ENCODE assay signal across 15 mouse cellular contexts in genomic region chr3:37353951-37354481, GRCm38 (mm10). TPM values are rescaled to one million over a fixed set of nuclear protein-coding genes. Genes with fewer than 3 reads are reported as not detected.
DNase-seq lines count a peak whose midpoint lies in the region; ATAC-seq and TF ChIP-seq lines count a peak whose summit lies in the region.
"Had no signal": no experiment of that assay in that cellular context is flagged by ENCODE, and none has a peak within 500 bp of the region (broad histone marks: within the 10 kb centered on the region; RNA-seq: fewer than 3 reads in every experiment).

No protein-coding gene starts in this region.

- TF ChIP-seq POLR2A in lung, adult 2 months (IDR thresholded peaks at IDR 0.05; ENCODE audit: borderline replicate concordance, extremely low read depth, low read depth, low read length): no peak

- no peak for TF ChIP-seq CTCF in lung, adult 2 months (IDR thresholded peaks at IDR 0.05; ENCODE audit: insufficient read depth, low read length)

- DNase-seq in gastrocnemius, adult 18-20 months (ENCODE audit: low spot score): peak; percentile 69
- DNase-seq in gastrocnemius, postnatal 4 days (ENCODE audit: low spot score in 2 of 2): no peak
- DNase-seq in lung, adult 18-20 months: peak; percentile 15 to 39
- DNase-seq in lung, adult 2 months: no peak
- DNase-seq in natural killer cell, adult 2 months (ENCODE audit: low spot score in 2 of 2): no peak
- DNase-seq: cerebellum, adult 9-10 months; kidney, adult 8-10 months; layer of hippocampus, postnatal 36 days had no signal

- no peaks in the 10 kb centered on the region for H3K36me3 ChIP-seq in heart, embryonic 16.5 days (ENCODE audit: control insufficient read depth, insufficient read depth)
- no peaks in the 10 kb centered on the region for H3K36me3 ChIP-seq in stomach, embryonic 16.5 days (ENCODE audit: control insufficient read depth, insufficient read depth, low read length)
- H3K36me3 ChIP-seq in forebrain, embryonic 16.5 days (ENCODE audit: control insufficient read depth, insufficient read depth): no peaks in the 10 kb centered on the region
- H3K36me3 ChIP-seq: hindbrain, embryonic 13.5 days had no signal

- H3K4me3 ChIP-seq in lung, adult 2 months (replicated peaks; ENCODE audit: extremely low read depth, low read depth, low read length): no peak overlapping the region
- no peak overlapping the region for H3K4me3 ChIP-seq in heart, embryonic 16.5 days (ENCODE audit: low read length)
- H3K4me3 ChIP-seq in stomach, embryonic 16.5 days (replicated peaks; ENCODE audit: low read length): no peak overlapping the region
- H3K4me3 ChIP-seq in forebrain, embryonic 16.5 days (replicated peaks; ENCODE audit: low read length): no peak overlapping the region
- H3K4me3 ChIP-seq: hindbrain, embryonic 13.5 days; megakaryocyte, embryonic 14.5 days had no signal

- ATAC-seq in heart, embryonic 16.5 days (replicated peaks; ENCODE audit: extremely low read depth, insufficient read depth, low FRiP score): 0 out of 2 replicates have a peak, but pooled peaks have one; percentile 32
- ATAC-seq in stomach, embryonic 16.5 days (ENCODE audit: insufficient read depth, low FRiP score): 0 out of 2 replicates have a peak, but pooled peaks have one; percentile 17
- ATAC-seq in forebrain, embryonic 16.5 days: no peak
- ATAC-seq: activated CD4-positive, CD25-positive, alpha-beta regulatory T cell, adult 4 months had no signal

- H3K4me1 ChIP-seq in lung, adult 2 months (ENCODE audit: control insufficient read depth, insufficient read depth, low read length): no peaks in the 10 kb centered on the region
- no peaks in the 10 kb centered on the region; the same call in none of the 2 replicates for H3K4me1 ChIP-seq in heart, embryonic 16.5 days (ENCODE audit: control insufficient read depth, insufficient read depth, low read length)
- no peaks in the 10 kb centered on the region for H3K4me1 ChIP-seq in stomach, embryonic 16.5 days (ENCODE audit: control insufficient read depth, insufficient read depth, low read length)
- H3K4me1 ChIP-seq in forebrain, embryonic 16.5 days (replicated peaks; ENCODE audit: control insufficient read depth, insufficient read depth, low read length): peaks cover 2% of the 10 kb centered on the region

- no peaks in the 10 kb centered on the region for H3K9me3 ChIP-seq in heart, embryonic 16.5 days (replicated peaks; ENCODE audit: control insufficient read depth, low read length)
- H3K9me3 ChIP-seq in stomach, embryonic 16.5 days (replicated peaks; ENCODE audit: control insufficient read depth, low read length): no peaks in the 10 kb centered on the region
- H3K9me3 ChIP-seq in forebrain, embryonic 16.5 days (ENCODE audit: control insufficient read depth, low read length): no peaks in the 10 kb centered on the region
- H3K9me3 ChIP-seq: hindbrain, embryonic 13.5 days had no signal

- H3K27ac ChIP-seq in heart, embryonic 16.5 days (ENCODE audit: low read length): no peak overlapping the region
- H3K27ac ChIP-seq in stomach, embryonic 16.5 days (ENCODE audit: low read length): no peak overlapping the region
- H3K27ac ChIP-seq in forebrain, embryonic 16.5 days (ENCODE audit: low read length): no peak overlapping the region
- H3K27ac ChIP-seq: hindbrain, embryonic 13.5 days had no signal

- peaks cover 7% of the 10 kb centered on the region; the same call in 1 of the 2 replicates for H3K27me3 ChIP-seq in heart, embryonic 16.5 days (ENCODE audit: control insufficient read depth, insufficient read depth, low read length)
- peaks cover 6% of the 10 kb centered on the region for H3K27me3 ChIP-seq in stomach, embryonic 16.5 days (ENCODE audit: control insufficient read depth, insufficient read depth, low read length)
- peaks cover 6% of the 10 kb centered on the region; the same call in 1 of the 2 replicates for H3K27me3 ChIP-seq in forebrain, embryonic 16.5 days (replicated peaks; ENCODE audit: control insufficient read depth, insufficient read depth, low read length)

- H3K4me2 ChIP-seq in heart, embryonic 16.5 days (ENCODE audit: low read depth, low read length): no peak overlapping the region
- H3K4me2 ChIP-seq in stomach, embryonic 16.5 days (ENCODE audit: low read depth, low read length): no peak overlapping the region
- no peak overlapping the region for H3K4me2 ChIP-seq in forebrain, embryonic 16.5 days (ENCODE audit: low read length)
- H3K4me2 ChIP-seq: hindbrain, embryonic 13.5 days; liver, embryonic 11.5 days had no signal

- WGBS in lung, adult 2 months: 72% methylated on average over 10 of the region's 10 CpGs
- 54% methylated on average over 10 of the region's 10 CpGs for WGBS in heart, embryonic 16.5 days
- 69% methylated on average over 10 of the region's 10 CpGs for WGBS in stomach, embryonic 16.5 days
- WGBS in forebrain, embryonic 16.5 days: 84% methylated on average over 10 of the region's 10 CpGs

- no peak overlapping the region for H3K9ac ChIP-seq in heart, embryonic 16.5 days (ENCODE audit: low read length)
- no peak overlapping the region for H3K9ac ChIP-seq in stomach, embryonic 16.5 days (ENCODE audit: low read length)
- no peak overlapping the region for H3K9ac ChIP-seq in forebrain, embryonic 16.5 days (replicated peaks; ENCODE audit: low read depth, low read length)
- H3K9ac ChIP-seq: hindbrain, embryonic 13.5 days had no signal

RNA-seq across cellular contexts. Expression of gene Fgf2, which starts 5.9 kb away (rescaled TPM):
- 10 to 100 TPM in 1 of 2 experiments, 1 to 10 TPM in 1; 5.7 to 10.1 TPM for total RNA-seq in gastrocnemius, adult 18-20 months (2021)
- 10 to 100 TPM; 14.2 to 14.5 TPM for total RNA-seq in gastrocnemius, postnatal 4 days (2021)
- 5.1 and 5.4 TPM in 2 replicates for polyA plus RNA-seq in lung, adult 2 months (2012; rRNA removed)
- polyA plus RNA-seq in heart, embryonic 16.5 days (2015; fragmentation: Nextera tagmentation; extraction: Ambion mirVana): 1.1 and 1.2 TPM in 2 replicates
- 2.0 and 2.3 TPM in 2 replicates for polyA plus RNA-seq in stomach, embryonic 16.5 days (2015; fragmentation: Nextera tagmentation; extraction: Ambion mirVana)
- 0.39 and 0.41 TPM in 2 replicates for polyA plus RNA-seq in forebrain, embryonic 16.5 days (2015; fragmentation: Nextera tagmentation; extraction: Ambion mirVana)

RNA-seq across cellular contexts. Expression of gene Cetn4, which starts 41.5 kb away (rescaled TPM):
- total RNA-seq in gastrocnemius, adult 18-20 months (2021): under 1 TPM in 1 of 2 experiments, not detected in 1; 0.23 TPM
- total RNA-seq in gastrocnemius, postnatal 4 days (2021): 1 to 10 TPM; 1.7 to 1.8 TPM
- 0.67 and 2.1 TPM in 2 replicates for polyA plus RNA-seq in lung, adult 2 months (2012; rRNA removed)
- polyA plus RNA-seq in heart, embryonic 16.5 days (2015; fragmentation: Nextera tagmentation; extraction: Ambion mirVana): 0.94 and 1.6 TPM in 2 replicates
- 2.5 and 3.0 TPM in 2 replicates for polyA plus RNA-seq in stomach, embryonic 16.5 days (2015; fragmentation: Nextera tagmentation; extraction: Ambion mirVana)
- 1.8 and 2.8 TPM in 2 replicates for polyA plus RNA-seq in forebrain, embryonic 16.5 days (2015; fragmentation: Nextera tagmentation; extraction: Ambion mirVana)

RNA-seq across cellular contexts. Expression of gene Bbs12, which starts 41.7 kb away (rescaled TPM):
- total RNA-seq in gastrocnemius, adult 18-20 months (2021): under 1 TPM; 0.50 to 0.57 TPM
- total RNA-seq in gastrocnemius, postnatal 4 days (2021): 1 to 10 TPM; 3.8 to 4.0 TPM
- polyA plus RNA-seq in lung, adult 2 months (2012; rRNA removed): 0.70 and 1.3 TPM in 2 replicates
- 4.7 and 5.3 TPM in 2 replicates for polyA plus RNA-seq in heart, embryonic 16.5 days (2015; fragmentation: Nextera tagmentation; extraction: Ambion mirVana)
- polyA plus RNA-seq in stomach, embryonic 16.5 days (2015; fragmentation: Nextera tagmentation; extraction: Ambion mirVana): 5.6 and 6.5 TPM in 2 replicates
- 5.8 and 6.1 TPM in 2 replicates for polyA plus RNA-seq in forebrain, embryonic 16.5 days (2015; fragmentation: Nextera tagmentation; extraction: Ambion mirVana)

Comparison
In these comparisons a context has a peak if more than half of its experiments do, and no peak if none do; other contexts are left out.
1. DNase-seq: peak in gastrocnemius, adult 18-20 months (single experiment) and lung, adult 18-20 months (2 of 2); none in gastrocnemius, postnatal 4 days (0 of 2), lung, adult 2 months (single experiment) and natural killer cell, adult 2 months (0 of 2).